Mouse (Mus musculus): ENCODE data around the gene Stim1.

The Stim1 gene

DNA sequence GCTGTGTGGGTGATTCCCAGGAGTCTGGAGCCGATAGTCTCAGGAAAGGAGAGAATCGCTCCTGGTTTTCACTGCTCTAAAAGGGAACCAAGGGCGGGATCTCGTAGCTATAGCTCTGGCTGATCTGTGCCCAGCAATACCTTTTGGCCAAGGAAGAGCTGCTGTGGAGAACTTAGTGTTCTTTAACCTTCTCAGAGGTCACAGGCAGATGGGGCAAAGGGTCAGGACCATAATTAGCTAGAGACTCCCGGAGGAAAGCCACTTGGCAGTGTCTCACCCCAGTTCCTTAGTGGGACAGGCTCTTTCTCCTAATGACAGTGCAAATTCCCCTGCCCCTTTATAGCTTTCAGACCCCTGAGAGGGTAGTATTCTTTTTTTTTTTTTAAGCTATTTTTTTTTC lies 43.2 kb downstream of the Stim1 start:
- DNase-seq: no peak

DNA sequence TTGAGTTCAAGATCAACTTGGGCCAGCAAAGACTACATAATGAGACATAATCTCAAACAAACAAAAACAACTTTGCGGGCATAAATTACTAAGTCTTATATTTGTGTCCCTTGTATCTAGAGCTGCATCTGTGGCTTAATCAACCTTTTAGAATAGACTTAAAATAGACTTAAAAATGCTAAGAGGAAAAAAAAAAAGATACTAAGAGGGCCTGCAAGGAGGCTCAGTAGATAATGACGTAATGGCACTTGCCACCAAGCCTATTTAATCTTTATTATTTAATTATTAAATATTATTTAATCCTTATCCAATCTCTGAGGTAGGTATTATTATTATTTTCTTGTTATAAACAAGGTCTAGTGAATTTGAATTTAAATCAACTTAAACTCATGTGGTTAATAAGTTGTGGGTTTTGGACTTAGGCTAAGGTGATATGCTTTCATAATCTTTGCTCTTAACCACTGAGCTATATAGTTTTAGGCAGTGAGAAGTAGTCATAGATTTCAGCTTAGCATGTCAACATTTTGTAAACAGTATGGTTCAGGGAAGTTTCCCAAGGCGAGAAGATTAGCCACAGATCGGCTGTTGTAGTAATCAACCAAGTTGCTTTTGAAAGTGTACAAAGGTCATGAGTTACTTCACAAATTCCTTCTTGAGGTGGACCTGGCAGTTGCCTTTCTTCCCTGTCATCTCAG lies 45.4 kb downstream of the Stim1 start:
- DNase-seq: no peak

GRCm38 (mm10) chr7:102313535-102313863 lies 45.9 kb downstream of the Stim1 start:
- DNase-seq: no peak

- no peak for DNase-seq
Measured at GRCm38 (mm10) chr7:102314107-102314506, 46.5 kb downstream of the Stim1 start.

- no peak for DNase-seq
Measured at GRCm38 (mm10) chr7:102314908-102315307, 47.3 kb downstream of the Stim1 start.

DNA sequence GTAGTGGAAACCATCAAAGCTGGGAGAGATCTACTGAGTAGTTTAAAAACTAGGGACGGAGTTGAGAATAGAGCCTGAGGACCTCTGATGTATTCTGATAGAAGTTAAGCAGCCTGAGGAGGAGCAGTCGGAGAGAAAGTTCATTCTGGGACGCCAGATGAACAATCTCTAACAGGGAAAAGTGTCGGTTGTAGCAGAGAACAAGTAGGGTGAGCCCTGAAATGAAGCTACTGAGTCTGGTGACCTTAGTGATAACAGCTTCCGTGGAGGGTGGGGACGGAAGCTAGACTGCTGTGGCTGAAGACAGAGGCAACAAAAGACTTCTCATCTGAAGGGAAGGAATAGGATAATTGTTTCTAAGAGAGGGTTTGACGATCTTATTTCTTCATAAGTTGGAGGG lies 47.8 kb downstream of the Stim1 start:
- DNase-seq: no peak

DNA sequence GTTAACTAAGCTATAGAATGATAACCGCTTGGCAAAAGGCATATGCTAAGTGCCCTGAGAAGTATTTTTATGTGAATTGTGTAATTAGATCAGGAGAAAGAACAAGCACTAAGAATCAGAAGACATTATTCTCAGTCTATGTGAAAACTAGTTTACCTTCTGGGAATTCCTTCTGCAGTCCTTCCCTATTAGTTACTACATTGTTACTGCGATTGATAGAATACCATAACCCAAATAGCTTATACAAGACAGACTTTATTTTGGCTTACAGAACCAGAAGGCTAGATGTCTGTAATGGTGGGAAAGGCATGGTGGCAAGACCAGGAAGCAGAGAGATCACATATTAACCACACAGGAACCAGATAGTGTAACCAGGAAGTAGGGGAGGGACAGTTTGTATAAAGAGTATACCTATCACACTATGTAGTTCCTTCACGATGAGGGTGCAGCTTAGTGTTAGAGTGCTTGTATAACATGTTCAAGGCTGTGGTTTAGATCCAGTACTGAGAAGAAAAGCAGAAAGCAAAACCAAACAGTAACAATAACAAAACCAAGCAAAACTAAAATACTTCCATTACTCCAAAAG lies 50.1 kb downstream of the Stim1 start:
- DNase-seq: no peak

DNA sequence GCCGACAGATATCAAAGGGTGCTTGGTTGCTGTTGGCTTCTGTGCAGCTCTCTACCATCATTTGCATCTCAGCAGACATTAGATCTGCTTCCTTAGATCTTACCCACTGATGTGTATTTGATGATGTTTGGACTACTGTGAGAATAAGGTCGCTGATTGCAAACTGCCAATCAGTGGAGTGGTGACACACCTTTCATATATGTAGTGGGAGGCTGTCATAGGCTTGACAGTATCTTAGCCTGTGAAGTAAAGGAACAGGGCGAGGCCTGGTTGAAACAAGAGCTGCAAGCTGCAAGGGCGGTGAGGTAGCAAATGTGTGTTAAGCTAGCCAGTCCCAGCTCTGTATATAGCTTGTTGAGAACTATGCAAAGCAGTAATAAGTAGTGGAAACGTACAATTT lies 54.5 kb downstream of the Stim1 start:
- DNase-seq: no peak

GRCm38 (mm10) chr7:102326323-102326722 lies 58.7 kb downstream of the Stim1 start:
- no peak for DNase-seq

GRCm38 (mm10) chr7:102330270-102330669 lies 62.7 kb downstream of the Stim1 start:
- DNase-seq: no peak

GRCm38 (mm10) chr7:102331476-102331875 lies 63.9 kb downstream of the Stim1 start:
- DNase-seq: no peak

- DNase-seq: no peak
Measured at GRCm38 (mm10) chr7:102333741-102334140, 66.1 kb downstream of the Stim1 start.

DNA sequence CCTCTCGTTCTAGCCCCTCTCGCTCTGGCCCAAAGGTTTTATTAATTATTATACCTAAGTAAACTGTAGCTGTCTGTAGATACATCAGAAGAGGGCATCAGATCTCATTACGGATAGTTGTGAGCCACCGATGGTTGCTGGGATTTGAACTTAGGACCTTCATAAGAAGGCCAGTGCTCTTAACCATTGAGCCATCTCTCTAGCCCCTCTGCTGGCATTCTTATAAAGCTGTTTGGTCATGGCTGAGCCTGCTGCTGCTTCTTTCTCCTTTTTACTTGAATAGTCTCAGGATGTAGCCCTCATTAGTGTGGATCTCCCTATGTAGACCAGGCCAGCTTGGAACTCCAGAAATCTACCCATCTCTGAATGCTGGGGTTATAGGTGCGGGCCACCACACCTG lies 69.7 kb downstream of the Stim1 start:
- DNase-seq: no peak

DNA sequence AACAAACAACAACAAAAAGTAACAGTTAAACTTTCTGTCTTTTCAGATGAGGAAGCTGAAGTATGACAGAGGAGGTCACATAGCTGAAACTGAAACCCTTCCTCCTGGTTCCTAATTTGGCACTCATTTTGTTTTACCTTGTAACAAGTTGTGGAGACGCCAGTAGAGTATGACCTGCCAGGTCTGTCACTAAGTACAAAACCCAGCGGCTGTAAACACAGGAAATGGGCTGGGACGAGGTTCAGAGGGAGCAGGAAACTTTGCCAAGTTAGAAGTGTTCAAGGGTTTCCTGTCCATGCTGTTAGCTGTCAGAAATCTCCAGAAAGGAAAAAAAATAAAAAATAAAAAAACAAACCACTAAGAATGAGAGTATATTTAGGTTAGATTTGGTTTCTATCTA lies 70.3 kb downstream of the Stim1 start:
- DNase-seq: peak; percentile 54

- no peak for DNase-seq
Measured at GRCm38 (mm10) chr7:102338956-102339355, 71.3 kb downstream of the Stim1 start.

- no peak for DNase-seq
Measured at GRCm38 (mm10) chr7:102345893-102346292, 78.3 kb downstream of the Stim1 start.

- no peak for DNase-seq
Measured at GRCm38 (mm10) chr7:102347327-102347726, 79.7 kb downstream of the Stim1 start.

GRCm38 (mm10) chr7:102348681-102349080 lies 81.1 kb downstream of the Stim1 start:
- no peak for DNase-seq

DNA sequence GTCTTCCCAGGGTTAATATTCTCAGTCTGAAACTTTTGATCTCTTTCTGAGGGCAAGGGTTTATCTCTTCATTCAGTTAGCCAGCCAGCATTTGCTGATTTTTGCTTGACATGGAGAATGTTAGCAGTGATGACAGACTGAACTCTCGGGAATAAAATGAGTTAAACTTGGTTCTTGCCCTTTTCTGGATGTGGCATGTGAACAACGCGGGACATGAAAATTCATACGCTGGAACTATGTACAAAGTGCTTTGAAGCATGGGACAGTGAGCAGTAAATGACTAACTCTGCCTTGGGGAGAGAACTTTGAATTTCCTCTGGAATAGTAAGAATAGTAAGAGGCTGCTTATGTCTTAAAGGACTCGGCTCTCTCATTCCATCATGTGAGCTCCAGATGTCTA lies 81.6 kb downstream of the Stim1 start:
- DNase-seq: no peak

- DNase-seq: no peak
Measured at GRCm38 (mm10) chr7:102353420-102353819, 85.8 kb downstream of the Stim1 start.

DNA sequence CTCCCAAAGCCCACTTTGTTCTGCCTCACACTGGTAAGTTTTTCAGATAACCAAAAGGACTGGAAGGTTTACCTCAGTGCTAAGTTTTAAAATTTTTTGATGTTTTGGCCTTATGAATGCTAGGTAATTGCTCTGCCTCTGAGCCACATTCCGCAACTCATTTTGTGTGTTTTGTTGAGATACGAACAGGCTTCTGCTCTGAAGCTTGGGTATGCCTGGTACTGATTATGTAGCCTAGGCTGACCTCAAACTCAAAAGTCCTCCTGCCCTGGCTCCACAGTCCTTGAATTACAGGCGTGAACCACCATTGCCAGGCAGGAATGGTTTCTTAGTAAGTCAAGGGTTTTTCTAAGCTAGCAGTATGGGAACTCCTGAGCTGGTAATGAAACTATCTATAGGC lies 90.5 kb downstream of the Stim1 start:
- DNase-seq: no peak

- no peak for DNase-seq
Measured at GRCm38 (mm10) chr7:102361297-102361696, 93.7 kb downstream of the Stim1 start.

DNA sequence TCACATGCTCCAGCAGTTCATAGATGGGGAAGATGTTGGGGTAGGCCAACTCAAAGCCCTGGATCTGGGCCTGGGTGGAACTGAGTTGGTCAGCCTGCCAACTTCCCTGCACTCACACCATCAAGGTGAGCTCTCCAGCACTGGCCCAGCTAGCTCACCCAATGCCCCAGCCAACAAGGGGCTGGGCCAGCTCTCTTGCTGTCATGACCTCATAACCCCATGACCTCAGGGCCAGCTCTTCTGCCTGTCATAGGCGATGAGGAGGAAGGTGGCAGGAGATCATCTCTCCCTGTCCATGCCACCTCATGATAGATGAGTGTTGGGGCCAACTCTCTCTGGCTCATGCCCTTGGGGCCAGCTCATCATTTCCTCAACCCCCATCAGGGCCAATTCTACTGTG lies 96.2 kb downstream of the Stim1 start:
- DNase-seq: no peak

GRCm38 (mm10) chr7:102369661-102370060 lies 102.1 kb downstream of the Stim1 start:
- no peak for DNase-seq

GRCm38 (mm10) chr7:102370526-102370925 lies 102.9 kb downstream of the Stim1 start:
- DNase-seq: no peak

Measured in kidney, adult 18-20 months (tissue).